Mouse (Mus musculus) cerebellum, adult 9-10 months (tissue): Measurements from ENCODE around the gene Hspg2.
"Not testable (repeated sequence)": the region's sequence is repeated elsewhere in the genome, so short reads cannot be mapped to it uniquely, and the experiment has no call there.

Experiments
- DNase-seq: peaks from one replicate; pipeline ENCODE4 v3.0.0; 2022

Hspg2 gene

GRCm38 (mm10) chr4:137468260-137469080 lies at the start of gene Hspg2:
TSS of gene Hspg2 (plus strand) at chr4:137468769.
- peak; percentile 78 for DNase-seq

GRCm38 (mm10) chr4:137430502-137430901 lies 38.1 kb upstream of the Hspg2 start, which contains the start of gene Cela3b:
TSS of gene Cela3b (minus strand) at chr4:137430540.
- DNase-seq, result no peak

GRCm38 (mm10) chr4:137432700-137433550 lies 35.6 kb upstream of the Hspg2 start:
- DNase-seq, result not testable (repeated sequence)

- DNase-seq, result no peak
Measured at GRCm38 (mm10) chr4:137436979-137437669, 31.4 kb upstream of the Hspg2 start.

GRCm38 (mm10) chr4:137438842-137439241 lies 29.7 kb upstream of the Hspg2 start:
- DNase-seq, result no peak

- DNase-seq, result no peak
Measured at GRCm38 (mm10) chr4:137441332-137441731, 27.2 kb upstream of the Hspg2 start.

- peak; percentile 82 for DNase-seq
Measured at GRCm38 (mm10) chr4:137443625-137444024, 24.9 kb upstream of the Hspg2 start.

GRCm38 (mm10) chr4:137445881-137446280 lies 22.7 kb upstream of the Hspg2 start:
- no peak for DNase-seq

- DNase-seq, result no peak
Measured at GRCm38 (mm10) chr4:137447363-137448196, 21.0 kb upstream of the Hspg2 start.

GRCm38 (mm10) chr4:137448197-137448596 lies 20.4 kb upstream of the Hspg2 start:
- peak; percentile 20 for DNase-seq

- no peak for DNase-seq
Measured at GRCm38 (mm10) chr4:137448641-137449040, 19.9 kb upstream of the Hspg2 start.

- DNase-seq, result no peak
Measured at GRCm38 (mm10) chr4:137449132-137449531, 19.4 kb upstream of the Hspg2 start.

- DNase-seq, result no peak
Measured at GRCm38 (mm10) chr4:137449715-137450114, 18.9 kb upstream of the Hspg2 start.

- no peak for DNase-seq
Measured at GRCm38 (mm10) chr4:137452190-137452589, 16.4 kb upstream of the Hspg2 start.

- no peak for DNase-seq
Measured at GRCm38 (mm10) chr4:137453234-137453767, 15.3 kb upstream of the Hspg2 start, which contains the start of gene 1700013G24Rik. TSS of gene 1700013G24Rik (plus strand) at chr4:137453284.

- no peak for DNase-seq
Measured at GRCm38 (mm10) chr4:137454582-137454981, 14.0 kb upstream of the Hspg2 start.

- DNase-seq, result no peak
Measured at GRCm38 (mm10) chr4:137456581-137456980, 12.0 kb upstream of the Hspg2 start.

GRCm38 (mm10) chr4:137457292-137457691 lies 11.3 kb upstream of the Hspg2 start:
- DNase-seq, result no peak

- no peak for DNase-seq
Measured at GRCm38 (mm10) chr4:137458310-137458709, 10.3 kb upstream of the Hspg2 start.

- no peak for DNase-seq
Measured at GRCm38 (mm10) chr4:137458861-137459260, 9.7 kb upstream of the Hspg2 start.

- no peak for DNase-seq
Measured at GRCm38 (mm10) chr4:137460676-137461075, 7.9 kb upstream of the Hspg2 start.

- no peak for DNase-seq
Measured at GRCm38 (mm10) chr4:137461217-137461616, 7.4 kb upstream of the Hspg2 start.
